Mouse (Mus musculus) T-helper 1 cell (primary cell): ENCODE data around the gene Slc1a2.

Source experiments
- in situ Hi-C: fragments of 300-600 bp; cut with MboI, MseI; formaldehyde crosslinking; loops from one replicate; pipeline ENCODE4 v1.15.1; 2025; ENCODE audit warnings: high pct_unique_total_duplicates

Gene Slc1a2

DNA sequence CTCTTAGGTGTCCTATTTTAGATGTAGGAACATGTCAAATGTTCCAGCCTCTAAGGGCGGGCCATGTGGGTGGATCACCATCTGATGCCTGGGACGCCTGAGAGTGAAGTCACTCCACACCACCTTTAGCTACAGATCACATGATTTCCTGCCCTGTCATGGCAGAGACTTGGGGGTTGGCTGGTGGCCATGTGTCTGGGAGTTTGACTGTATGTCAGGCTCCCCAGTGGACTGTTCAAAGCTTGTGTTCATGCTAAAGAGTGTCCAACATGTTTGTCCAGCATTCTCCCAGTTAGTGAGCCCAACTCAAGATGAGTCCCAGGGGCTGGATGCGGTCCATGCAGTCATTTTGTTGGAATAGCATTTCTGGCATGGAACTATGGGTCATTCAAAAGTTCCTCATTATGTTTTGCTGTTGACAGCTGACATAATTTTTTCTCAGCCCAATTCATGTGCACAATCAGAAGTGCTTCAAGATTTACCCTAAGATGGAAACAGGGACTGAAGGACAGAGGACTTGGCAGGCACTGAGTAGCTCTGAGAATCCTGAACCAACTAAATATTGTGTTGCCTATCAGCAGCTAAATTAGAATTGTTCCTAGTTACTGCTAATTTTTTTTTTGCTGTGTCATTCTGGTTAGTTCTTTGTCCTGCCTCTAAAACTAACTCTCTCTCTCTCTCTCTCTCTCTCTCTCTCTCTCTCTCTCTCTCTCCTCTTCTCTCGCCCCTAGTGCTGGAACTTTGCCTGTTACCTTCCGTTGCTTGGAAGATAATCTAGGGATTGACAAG lies 102.0 kb downstream of the Slc1a2 start:
- in situ Hi-C loops = no loop called here

DNA sequence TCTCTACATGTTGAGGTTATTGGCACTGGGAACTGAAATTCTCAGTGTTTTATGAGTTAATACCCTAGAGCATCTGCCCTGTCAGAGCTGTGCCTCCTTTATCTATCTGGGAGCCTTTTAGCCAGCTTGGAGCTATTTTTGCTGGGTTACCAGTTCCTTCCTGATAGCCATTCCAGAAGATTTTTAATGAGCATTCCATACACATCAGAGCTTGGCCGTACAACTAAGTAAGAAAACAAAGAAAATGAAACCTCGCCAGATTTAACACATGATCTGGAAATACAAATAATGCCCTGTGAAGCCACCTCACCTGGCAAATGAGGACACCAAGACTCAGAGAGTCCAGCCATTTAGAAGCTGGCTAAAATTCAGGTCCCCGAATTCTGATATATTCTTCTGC lies 104.7 kb downstream of the Slc1a2 start:
- in situ Hi-C loops = no loop called here

DNA sequence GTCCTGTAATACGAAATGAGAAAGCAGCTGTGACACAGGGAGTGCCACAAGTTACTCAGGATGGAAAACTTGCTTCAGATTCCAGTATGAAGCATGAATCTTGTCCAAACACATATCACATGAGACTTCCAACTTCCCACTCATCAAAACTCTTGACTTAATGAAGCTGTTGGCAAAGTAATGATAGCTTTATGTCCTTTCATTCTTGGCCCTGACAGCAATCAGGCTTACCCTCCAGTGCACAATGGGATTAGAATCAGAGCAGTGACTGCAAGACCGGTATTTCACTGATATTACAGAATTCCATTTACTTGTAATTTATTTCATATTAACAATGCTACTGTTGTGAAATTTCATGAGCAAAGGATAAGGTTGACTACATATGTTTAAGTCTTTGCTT lies 105.5 kb downstream of the Slc1a2 start:
- in situ Hi-C loops = no loop called here

DNA sequence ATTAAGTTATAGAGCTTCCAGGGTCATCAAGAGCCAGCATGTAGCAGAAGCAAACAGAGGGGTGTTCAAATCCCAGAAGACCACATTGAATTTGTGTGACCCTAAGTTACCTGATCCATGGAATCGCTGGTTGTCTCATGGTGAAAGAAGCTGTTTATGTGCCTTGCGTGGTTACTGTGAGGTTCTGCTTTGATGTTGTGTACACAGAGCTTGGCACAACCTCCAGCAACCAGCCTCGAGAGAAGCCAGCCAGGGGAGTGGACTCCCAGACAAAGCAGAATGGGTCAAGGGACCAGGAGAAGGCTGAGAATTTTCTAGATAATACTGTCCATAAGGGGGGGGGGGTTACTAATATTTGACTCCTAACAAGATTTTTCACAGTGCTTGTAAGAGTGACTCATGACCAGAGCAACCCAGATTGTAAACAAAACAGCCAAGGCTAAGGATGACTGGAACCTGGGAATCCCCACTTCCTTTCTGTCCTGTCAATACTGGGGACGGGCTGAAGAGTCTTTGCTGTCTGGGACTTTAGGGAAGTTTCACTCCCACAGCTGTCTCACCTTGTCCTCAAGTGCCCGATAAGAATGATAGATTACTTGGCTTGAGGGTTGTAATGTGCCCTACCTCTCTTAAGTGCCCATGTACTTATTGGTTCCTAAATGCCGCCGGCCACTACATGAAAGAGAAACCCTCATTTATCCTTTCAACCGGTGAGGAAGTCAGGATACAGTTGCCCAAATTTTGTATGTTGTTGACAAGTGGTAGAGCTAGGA lies 106.3 kb downstream of the Slc1a2 start:
- in situ Hi-C loops = no loop called here

DNA sequence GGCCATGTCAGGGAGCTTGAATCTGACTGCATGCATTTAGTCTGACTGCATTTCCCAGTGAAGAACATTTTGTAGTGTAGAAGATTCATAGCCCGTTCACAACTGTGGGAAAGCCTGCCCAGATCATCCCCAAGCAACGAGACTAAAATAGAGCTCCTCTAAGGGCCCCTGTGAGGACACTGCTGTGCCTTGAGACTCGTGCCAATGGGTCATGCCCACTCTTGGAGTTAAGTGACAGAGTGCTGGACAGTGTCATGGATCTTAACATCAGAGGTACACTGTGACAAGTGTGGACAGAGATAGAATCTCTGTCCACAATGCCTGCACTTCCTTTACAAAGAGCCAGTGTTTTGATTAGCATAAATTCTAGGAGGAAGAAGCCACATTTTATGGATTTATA lies 109.8 kb downstream of the Slc1a2 start:
- in situ Hi-C loops = no loop called here

DNA sequence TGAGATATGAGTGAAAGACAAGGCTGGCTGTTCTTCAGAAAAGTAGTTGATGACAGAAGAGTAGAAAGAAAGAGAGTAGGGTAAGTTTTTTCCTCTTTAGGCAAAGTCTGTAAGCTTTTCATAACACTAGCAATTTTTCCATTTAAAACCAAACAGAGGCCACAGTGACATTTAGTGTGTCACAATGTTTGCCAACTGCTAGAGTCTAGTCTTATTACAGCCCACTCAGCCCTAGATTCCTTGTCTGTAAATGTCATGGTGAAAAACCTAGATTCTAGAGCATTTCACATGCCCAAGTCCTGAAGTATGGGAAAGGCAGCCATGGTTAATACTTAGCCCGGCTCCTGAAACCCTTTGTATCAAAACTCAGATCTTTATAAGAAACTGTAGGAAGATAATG lies 112.8 kb downstream of the Slc1a2 start:
- in situ Hi-C loops = no loop called here

DNA sequence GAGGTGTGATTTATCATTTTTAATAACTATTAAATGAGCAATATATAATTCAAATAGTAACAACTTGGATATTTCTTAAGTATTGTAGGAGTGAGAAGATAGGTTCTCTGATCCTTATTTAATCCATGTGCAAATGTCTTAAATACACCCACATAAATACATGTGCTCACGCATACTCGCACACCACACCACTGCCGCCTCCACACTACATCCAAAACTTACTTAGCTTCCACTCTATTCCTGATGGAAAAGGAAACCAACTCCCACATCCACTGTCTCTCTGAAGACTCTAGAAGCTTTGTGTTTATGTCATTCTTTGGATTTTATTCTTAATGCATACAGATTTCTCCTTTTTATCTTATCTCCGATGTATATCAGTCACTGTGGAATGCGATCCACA lies 113.8 kb downstream of the Slc1a2 start:
- in situ Hi-C loops = no loop called here

DNA sequence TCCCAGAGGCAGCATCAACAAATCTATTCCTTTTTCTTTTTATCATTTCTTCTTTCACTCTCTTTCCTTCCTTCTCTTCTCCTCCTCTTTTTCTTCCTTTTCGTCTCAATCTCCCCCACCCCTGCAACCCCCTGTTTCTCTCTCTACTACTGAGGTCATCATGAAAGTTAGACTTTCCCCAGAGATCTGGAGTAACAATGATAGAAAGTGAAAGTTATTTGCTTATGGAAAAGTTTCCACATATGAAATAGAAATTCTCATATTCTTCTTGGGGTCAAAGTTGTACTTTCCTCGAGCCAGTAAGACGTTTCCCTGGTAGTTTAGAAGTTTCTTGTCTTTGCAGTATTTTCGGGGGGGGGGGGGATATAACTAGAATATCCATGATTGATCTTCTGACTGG lies 116.2 kb downstream of the Slc1a2 start:
- in situ Hi-C loops = no loop called here

DNA sequence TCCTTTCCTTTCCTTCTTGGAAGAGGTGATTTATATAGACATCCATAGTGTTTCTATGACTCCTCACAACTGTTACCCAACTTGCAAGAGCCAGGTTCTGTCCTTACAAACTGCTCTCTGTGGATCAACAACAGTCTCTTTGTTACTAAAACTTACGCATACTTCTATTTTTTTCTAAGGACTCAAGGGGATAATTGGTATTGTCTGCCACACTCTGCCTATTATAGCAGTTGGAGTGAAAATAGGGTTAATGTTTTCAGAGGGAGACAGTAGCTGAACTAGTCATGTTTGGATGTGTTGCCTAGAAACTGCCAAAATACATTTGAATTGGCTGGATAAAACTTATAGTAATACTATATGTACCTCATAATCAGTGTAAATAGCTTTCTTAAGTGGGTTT lies 117.1 kb downstream of the Slc1a2 start:
- in situ Hi-C loops = no loop called here

DNA sequence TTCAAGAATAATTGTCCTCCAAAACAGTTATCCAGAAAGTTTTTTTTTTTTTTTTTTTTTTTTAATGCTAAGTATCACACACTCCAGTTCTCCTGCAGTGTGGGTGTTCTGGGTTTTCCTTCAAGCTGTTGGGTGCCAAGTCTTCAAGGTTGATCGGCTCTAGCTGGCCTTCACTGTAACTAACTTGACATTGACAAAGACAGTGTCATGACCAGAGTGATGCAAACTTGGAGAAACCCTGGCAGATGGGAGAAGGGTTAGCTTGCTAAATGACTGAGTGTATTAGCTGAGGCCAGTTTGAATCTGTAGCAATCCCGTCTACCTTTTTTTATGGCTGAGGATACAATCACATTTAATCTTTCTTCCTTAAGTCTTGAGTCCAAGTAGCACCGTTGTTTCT lies 119.7 kb downstream of the Slc1a2 start:
- in situ Hi-C loops = no loop called here

DNA sequence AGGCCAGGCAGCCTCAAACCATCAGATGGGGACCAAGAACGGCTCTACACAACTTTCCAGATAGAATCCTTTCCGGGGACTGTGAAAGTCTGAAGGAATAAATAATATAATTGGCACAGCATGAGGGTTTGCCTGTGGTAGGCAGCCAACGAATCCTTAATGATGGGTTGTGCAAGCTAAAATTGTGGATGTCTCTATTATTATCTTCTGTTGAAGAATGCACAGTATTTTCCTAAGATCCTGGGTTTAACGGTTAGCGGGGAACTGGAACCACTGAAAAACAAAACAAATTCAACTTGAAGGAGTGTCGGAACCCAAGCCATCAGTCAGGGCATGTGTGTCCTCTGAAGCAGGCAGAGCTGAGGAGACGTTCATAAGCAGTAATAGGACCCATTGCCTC lies 124.3 kb downstream of the Slc1a2 start:
- in situ Hi-C loops = no loop called here

DNA sequence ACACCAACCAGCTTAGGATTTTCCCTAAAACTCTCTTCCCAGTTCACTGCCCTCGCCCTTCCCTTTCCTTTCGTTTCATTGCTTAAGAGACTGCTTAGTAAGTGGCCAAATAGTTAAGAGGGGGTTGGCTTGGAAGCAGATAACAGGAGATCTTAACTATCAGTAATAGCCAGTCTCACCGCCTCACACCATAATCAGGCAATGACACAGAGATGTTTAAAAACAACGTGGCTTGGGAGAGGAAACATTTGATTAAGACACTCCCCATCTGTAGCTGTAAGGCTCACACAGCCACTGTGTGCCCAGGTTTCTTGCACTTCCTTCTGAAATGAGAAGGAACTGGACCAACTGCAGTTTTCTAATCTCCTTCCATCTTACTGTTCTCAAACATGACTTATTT lies 127.2 kb downstream of the Slc1a2 start:
- in situ Hi-C loops = no loop called here

DNA sequence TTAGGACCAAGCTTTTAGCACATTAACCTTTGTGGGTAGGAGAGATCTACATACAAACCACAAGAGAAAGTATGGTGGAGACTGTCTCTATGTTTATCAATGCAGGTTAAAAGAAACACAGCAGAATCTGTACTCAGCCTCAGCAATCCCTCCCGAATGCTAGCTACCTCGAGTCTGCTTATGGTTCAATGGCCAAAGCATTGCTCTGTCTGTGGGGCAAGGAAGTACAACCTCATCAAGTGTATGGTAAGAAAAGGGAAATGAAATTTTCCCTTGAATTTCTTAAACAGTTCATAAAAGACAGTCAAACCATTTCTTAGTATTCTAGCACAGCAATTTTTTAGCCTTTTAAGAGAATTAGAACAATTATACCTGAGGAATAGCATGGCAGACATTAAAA lies 133.2 kb downstream of the Slc1a2 start:
- in situ Hi-C loops = no loop called here

DNA sequence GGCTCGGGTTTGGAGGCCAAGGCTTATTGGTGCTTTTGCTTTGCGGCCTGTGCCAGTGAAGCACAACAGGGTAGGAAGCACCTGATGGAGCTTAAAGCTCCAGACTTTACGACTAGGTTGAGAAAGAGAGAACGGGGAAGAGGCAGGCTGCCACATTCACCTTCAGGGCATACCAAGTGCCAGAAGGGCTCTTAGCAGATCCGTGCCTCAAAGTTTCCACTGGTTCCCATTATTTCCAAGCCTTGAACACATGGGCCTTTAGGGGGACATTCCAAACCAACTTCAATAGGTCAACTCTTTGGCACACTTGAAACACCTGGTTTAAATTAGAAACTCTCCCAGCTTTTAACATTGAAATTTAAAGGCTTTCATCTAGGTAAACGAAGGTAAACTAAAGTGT lies 134.3 kb downstream of the Slc1a2 start:
- in situ Hi-C loops = no loop called here

DNA sequence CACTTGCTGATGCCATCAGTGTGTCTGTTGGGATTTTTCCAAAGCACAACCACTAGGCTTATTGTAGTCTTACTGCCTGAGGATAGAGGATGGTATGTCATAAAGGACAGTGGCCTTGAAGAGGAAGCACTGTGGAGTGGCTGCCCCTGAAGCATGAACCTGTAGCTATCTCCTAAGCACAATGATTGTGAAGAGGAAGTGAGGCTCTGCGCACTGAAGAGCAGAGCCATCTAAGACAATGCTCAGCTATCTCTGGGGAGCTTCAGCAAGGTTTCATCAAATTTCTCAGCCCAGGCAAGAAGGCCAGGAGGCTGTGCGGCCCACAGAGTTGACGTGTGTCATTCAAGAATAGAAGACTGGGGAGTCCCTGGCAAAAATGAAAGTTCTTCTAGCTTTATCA lies 136.6 kb downstream of the Slc1a2 start:
- in situ Hi-C loops = no loop called here

DNA sequence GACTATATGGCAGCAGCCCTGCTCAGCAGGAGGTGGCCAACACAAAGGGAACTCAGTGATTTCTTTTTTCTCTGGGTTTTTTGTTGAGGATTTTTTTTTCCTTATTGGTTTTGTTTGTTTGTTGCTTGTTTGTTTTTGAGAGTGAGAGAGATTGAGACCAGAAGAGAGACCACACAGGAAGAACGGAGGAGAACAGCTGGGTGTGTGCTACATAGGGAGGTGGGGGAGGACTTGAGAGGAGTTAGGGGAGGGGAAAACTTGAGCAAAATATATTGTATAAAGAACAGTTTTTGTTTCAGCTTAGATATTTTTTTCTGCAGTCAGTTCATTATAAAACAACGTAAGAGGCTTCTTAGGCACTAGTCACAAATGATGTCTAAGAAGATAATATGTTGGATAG lies 139.7 kb downstream of the Slc1a2 start:
- in situ Hi-C loops = no loop called here

DNA sequence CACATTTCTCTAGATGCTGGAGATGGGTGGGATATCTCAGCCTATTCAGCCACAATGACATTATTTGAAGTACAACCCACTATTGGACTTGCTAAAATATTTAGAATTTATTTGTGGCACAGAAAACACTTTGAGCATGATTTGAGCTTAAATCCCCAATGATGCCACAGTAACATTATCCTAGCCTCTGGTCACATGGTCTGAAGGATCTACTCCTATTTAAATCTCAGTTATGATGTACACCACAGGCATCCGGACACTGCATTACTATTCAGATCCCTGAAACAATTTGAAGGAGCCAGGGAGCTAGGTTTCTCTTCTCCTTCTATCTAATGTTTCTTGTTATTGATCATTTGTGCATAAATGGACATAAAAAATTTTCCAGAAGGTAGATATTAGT lies 143.4 kb downstream of the Slc1a2 start:
- in situ Hi-C loops = loop anchor here (5.0 to 25.0 kb wide), 2 partner anchors 60 to 115 kb away; no protein-coding TSS in a partner anchor

DNA sequence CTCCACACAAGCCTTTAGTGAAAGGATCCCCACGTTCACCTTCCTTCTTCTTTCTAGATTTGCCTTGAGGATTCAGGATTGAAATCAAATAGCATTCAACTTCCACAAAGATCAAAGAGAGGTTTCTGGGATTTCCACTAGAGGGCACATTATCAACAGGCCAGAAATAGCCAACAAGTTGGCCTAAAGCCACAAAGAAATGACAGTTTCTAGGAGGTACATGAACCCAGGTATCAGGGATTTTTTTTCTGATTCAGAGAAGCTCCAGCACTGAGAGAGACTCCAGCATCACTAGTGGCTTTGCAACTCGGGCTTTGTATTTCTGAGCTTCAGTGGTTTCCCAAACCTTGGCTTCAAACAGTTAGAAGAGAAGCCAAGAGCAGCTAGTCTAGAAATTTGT lies 145.7 kb downstream of the Slc1a2 start:
- in situ Hi-C loops = loop anchor here (5.0 to 25.0 kb wide), 2 partner anchors 62 to 117 kb away; no protein-coding TSS in a partner anchor

DNA sequence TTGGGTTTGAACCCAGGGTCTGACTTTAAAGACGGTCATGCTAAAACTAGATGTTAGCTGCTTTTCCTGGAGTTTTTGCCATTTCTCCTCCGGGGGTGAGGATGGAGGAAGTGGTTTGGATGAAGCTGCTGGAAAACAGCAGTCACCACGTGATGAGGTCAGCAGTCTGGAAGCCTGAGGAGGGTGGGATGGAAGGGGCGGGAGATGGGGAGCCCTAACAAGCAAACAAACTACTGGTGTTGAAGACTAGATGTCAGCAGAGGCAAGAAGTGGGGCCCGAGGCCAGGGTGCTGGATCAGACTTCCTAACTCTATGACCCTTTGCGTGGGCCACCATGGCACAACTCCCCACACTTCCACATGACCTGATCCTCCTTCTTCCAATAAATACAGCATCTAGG lies 146.8 kb downstream of the Slc1a2 start:
- in situ Hi-C loops = loop anchor here (25.0 kb wide), 1 partner anchor 118 kb away; no protein-coding TSS in a partner anchor

DNA sequence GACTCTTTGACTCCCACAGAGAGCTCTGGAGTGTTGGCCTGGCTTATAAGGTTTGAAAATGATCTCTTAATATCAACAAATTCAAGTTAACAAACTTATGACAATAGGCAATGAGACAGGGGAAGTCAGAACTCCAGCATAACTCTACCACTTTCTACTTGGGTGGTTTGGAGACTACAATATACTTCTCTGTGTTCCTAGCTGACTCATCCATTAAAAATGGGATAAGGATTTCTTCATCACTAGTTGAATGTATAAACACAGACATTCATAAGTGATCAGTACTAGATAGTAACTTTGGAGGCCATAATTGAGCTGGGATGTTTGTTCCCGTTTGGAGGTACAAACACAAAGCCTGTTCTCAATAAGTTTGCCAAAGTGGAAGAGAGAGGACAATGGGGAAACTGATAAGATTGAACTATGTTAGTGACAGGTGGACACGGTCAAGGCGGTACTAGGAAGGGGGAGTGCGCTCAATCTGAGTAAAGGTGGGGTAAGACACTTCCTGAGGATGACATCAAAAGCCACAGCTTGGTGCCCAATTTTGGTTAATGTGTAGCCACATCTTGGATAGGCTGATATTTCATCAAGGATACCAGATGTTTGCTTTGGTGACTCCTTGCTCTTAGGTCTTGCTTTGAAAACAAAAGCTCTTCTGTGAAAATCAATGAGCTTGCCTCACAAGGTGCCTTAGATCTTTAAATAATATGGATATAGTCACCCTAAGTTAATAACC lies 147.5 kb downstream of the Slc1a2 start:
- in situ Hi-C loops = loop anchor here (25.0 kb wide), 1 partner anchor 119 kb away; no protein-coding TSS in a partner anchor

DNA sequence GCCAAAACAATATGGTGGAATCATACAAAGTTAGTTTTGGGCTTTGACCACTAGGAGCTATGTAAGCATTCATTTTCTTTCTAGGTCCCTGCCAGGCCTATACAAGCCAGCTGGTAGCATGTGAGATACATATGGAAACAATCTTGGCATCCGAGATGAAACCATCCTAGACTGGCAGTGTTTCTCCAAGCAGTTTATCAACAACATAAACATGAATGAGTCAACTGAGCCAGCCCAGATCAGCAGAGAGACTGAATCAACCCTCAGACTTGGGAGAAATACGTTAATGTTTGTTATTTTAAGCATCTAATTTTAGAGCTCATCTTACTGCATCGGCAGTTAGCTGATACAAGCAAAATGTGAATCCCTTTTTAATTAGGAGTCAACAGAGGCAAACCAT lies 149.2 kb downstream of the Slc1a2 start:
- in situ Hi-C loops = loop anchor here (25.0 kb wide), 1 partner anchor 120 kb away; no protein-coding TSS in a partner anchor

DNA sequence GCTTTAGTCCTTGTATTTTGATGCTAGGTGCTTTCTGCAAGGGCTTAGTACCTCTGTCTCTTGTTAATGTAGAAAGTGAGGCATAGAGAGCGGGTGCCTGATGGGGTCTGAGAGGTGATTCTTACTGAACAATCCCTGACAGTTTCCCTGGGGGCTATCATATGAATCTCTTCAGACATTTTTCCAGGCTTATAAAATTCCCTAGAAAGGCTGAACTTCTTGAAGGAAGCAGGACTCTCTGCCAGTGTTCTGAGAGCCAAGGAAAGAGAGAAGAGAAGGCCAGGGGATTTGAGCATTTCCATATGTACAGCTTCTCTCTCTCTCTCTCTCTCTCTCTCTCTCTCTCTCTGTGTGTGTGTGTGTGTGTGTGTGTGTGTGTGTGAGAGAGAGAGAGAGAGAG lies 151.0 kb downstream of the Slc1a2 start:
- in situ Hi-C loops = loop anchor here (25.0 kb wide), 1 partner anchor 122 kb away; no protein-coding TSS in a partner anchor
